Mouse (Mus musculus) midbrain, embryonic 16.5 days (tissue): ENCODE data around the gene Glipr1. TPM values are rescaled to one million over a fixed set of nuclear protein-coding genes. Genes with fewer than 3 reads are reported as not detected.

Experiments
- ATAC-seq: fragments of 200-750 bp; cut with Nextera tagmentation; 2 replicates; pipeline ENCODE4 v1.8.0; 2017; ENCODE audit warnings: moderate TSS enrichment
- H3K27ac ChIP-seq: fragments of 300-500 bp; sonication (generic); 2 replicates; pipeline ENCODE4 v1.5.1; 2014; ENCODE audit warnings: mild to moderate bottlenecking, low read length, mixed read lengths
- H3K27me3 ChIP-seq: fragments of 300-500 bp; sonication (generic); 2 replicates; pipeline ENCODE4 v1.6.1; 2014; ENCODE audit warnings: low read depth, low read length, mixed read lengths; ENCODE audit not compliant: control insufficient read depth, insufficient read depth
- H3K36me3 ChIP-seq: fragments of 300-500 bp; sonication (generic); 2 replicates; pipeline ENCODE4 v1.6.1; 2014; ENCODE audit warnings: mild to moderate bottlenecking, low read length, moderate library complexity, mixed read lengths; ENCODE audit not compliant: control insufficient read depth, insufficient read depth
- H3K4me1 ChIP-seq: fragments of 300-500 bp; sonication (generic); 2 replicates; pipeline ENCODE4 v1.6.1; 2014; ENCODE audit warnings: mild to moderate bottlenecking, low read length, mixed read lengths; ENCODE audit not compliant: control insufficient read depth, insufficient read depth
- H3K4me2 ChIP-seq: fragments of 300-500 bp; sonication (generic); 2 replicates; pipeline ENCODE4 v1.6.1; 2014; ENCODE audit warnings: mild to moderate bottlenecking, low read length, mixed read lengths
- H3K4me3 ChIP-seq: fragments of 300-500 bp; sonication (generic); 2 replicates; pipeline ENCODE4 v1.5.1; 2014; ENCODE audit warnings: low read depth, mild to moderate bottlenecking, low read length, moderate library complexity, mixed read lengths
- H3K9ac ChIP-seq: fragments of 300-500 bp; sonication (generic); 2 replicates; pipeline ENCODE4 v1.6.1; 2014; ENCODE audit warnings: low read depth, low read length, mixed read lengths
- H3K9me3 ChIP-seq: fragments of 300-500 bp; sonication (generic); replicated peaks from 2 replicates; pipeline ENCODE4 v1.6.1; 2014; ENCODE audit warnings: mild to moderate bottlenecking, low read length, mixed read lengths; ENCODE audit not compliant: control insufficient read depth, poor library complexity, severe bottlenecking
- WGBS: fragments of 180-500 bp; shearing (Covaris S2); extraction: QIAGEN DNeasy Blood & Tissue Kit; methylation state at CpG from one replicate; pipeline ENCODE4 v1.1.7; 2014; 5-methylcytosine and 5-hydroxymethylcytosine counted together
- polyA plus RNA-seq: library from polyadenylated mRNA; unstranded; fragments of >200 nt; fragmentation: Nextera tagmentation; extraction: Ambion mirVana; gene quantifications from 2 replicates; pipeline ENCODE4 v1.2.1, GENCODE M21; 2015

Gene Glipr1
- polyA plus RNA-seq, 1 experiment from 2014 or later: 0.82 TPM

DNA sequence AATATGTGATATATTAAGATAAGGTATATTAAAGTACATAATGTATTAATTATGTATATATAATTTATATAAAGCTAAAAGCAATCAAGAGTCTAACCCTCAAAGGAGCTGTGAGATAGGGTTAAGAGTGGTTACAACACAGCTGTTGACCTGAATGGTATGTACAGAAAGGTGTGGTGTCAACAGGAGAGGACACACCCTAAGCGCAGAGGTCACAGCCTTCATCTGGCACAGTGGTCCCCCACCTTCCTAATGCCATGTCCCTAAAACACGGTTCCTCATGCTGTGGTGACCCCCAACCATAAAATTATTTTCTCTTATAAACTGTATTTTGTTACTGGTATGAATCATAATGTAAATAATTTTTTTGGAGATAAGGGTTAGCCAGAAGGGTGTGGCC is 1.1 kb downstream of the Glipr1 start:
- Histone ChIP-seq H3K27me3 (no peaks in the 10 kb centered on the region), H3K4me3 (no peak overlapping the region), H3K27ac (no peak overlapping the region), H3K9ac (no peak overlapping the region), H3K9me3 (no peaks in the 10 kb centered on the region), H3K4me1 (no peaks in the 10 kb centered on the region), H3K36me3 (no peaks in the 10 kb centered on the region), H3K4me2 (no peak overlapping the region)
- 86% methylated on average over 2 of the region's 2 CpGs for WGBS
- no peak for ATAC-seq

DNA sequence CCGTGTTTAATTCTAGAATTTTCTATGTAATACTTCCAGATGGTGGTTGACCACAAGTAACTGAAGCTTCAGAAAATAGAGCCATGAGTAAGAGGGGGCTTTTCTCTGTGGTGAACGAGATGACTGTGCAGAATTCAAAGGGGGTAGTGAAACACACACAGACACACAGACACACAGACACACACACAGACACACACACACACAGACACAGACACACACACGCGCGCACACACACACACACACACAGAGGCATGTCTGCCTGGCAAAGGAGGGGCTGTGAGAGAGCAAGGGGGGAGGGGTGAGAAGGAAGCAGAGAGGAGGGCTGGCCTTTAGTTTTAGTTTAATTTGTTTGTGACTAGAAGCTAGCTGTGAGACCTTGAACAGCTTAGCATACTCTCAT is 1.9 kb downstream of the Glipr1 start:
- Histone ChIP-seq H3K4me2 (no peak overlapping the region), H3K9me3 (no peaks in the 10 kb centered on the region), H3K4me1 (no peaks in the 10 kb centered on the region), H3K36me3 (no peaks in the 10 kb centered on the region), H3K27me3 (no peaks in the 10 kb centered on the region), H3K27ac (no peak overlapping the region), H3K4me3 (no peak overlapping the region), H3K9ac (no peak overlapping the region)
- no peak for ATAC-seq
- WGBS: 95% methylated on average over 5 of the region's 5 CpGs

DNA sequence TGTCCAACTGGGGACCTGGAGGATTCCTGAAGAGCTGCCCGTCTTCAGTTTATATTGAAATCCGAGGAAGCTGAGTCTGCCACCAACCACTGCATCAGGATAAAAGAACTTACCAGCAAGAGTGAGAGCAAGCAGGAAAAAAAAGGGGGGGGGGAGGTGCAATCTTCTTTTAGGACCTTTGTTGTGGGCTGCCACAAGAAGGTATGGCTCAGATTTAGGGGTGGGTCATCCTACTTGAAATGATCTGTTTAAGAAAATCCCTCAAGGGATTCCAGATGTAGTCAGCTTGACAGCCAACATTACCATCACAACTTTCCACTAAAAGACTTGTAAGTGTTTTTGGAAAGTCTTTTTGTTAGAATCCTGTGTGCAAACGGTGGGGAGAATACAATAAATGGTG is 2.7 kb downstream of the Glipr1 start:
- no peaks in the 10 kb centered on the region for H3K9me3 ChIP-seq
- H3K27ac ChIP-seq: no peak overlapping the region
- no peaks in the 10 kb centered on the region for H3K27me3 ChIP-seq
- H3K4me1 ChIP-seq: no peaks in the 10 kb centered on the region
- no peak overlapping the region for H3K4me2 ChIP-seq
- no peak overlapping the region for H3K9ac ChIP-seq
- H3K4me3 ChIP-seq: no peak overlapping the region
- no peaks in the 10 kb centered on the region for H3K36me3 ChIP-seq
- ATAC-seq: no peak
- 51% methylated on average over 3 of the region's 3 CpGs for WGBS

DNA sequence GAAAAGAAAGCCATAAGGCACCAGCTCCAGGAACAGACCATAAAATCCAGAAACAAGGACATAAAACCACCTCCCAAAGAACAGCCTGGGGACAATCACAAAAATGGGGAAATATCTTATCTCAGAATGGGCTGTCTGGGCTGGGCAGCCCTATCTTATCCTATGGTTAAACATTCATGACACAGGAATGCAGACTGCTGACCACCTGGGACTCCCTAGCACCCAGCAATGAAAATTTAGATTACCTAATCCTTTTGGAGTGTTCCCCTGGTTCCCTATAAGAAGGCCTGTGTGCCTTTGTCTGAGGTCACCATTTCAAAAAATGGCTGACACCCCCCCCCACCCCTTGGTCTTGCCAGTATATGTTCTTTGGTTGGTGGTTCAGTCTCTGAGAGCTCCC is 4.8 kb downstream of the Glipr1 start:
- no peak overlapping the region for H3K4me2 ChIP-seq
- H3K9ac ChIP-seq: no peak overlapping the region
- H3K36me3 ChIP-seq: no peaks in the 10 kb centered on the region
- H3K4me3 ChIP-seq: no peak overlapping the region
- H3K27ac ChIP-seq: no peak overlapping the region
- no peak for ATAC-seq
- no peaks in the 10 kb centered on the region for H3K4me1 ChIP-seq
- no peaks in the 10 kb centered on the region for H3K27me3 ChIP-seq
- H3K9me3 ChIP-seq: no peaks in the 10 kb centered on the region

- Histone ChIP-seq H3K9me3 (no peaks in the 10 kb centered on the region), H3K4me3 (no peak overlapping the region), H3K4me1 (no peaks in the 10 kb centered on the region), H3K9ac (no peak overlapping the region), H3K36me3 (no peaks in the 10 kb centered on the region), H3K4me2 (no peak overlapping the region), H3K27ac (no peak overlapping the region), H3K27me3 (no peaks in the 10 kb centered on the region)
- WGBS: 85% methylated on average over 8 of the region's 8 CpGs
- ATAC-seq: no peak
Observed at GRCm38 (mm10) chr10:111996911-111997347, 5.5 kb downstream of the Glipr1 start.

GRCm38 (mm10) chr10:111996549-111996904 is 5.9 kb downstream of the Glipr1 start:
- 94% methylated on average over 7 of the region's 7 CpGs for WGBS
- no peaks in the 10 kb centered on the region for H3K4me1 ChIP-seq
- H3K9ac ChIP-seq: no peak overlapping the region
- H3K27ac ChIP-seq: no peak overlapping the region
- H3K36me3 ChIP-seq: no peaks in the 10 kb centered on the region
- no peak overlapping the region for H3K4me3 ChIP-seq
- no peak overlapping the region for H3K4me2 ChIP-seq
- H3K9me3 ChIP-seq: no peaks in the 10 kb centered on the region
- H3K27me3 ChIP-seq: no peaks in the 10 kb centered on the region
- no peak for ATAC-seq

- no peaks in the 10 kb centered on the region for H3K36me3 ChIP-seq
- 91% methylated on average over 11 of the region's 11 CpGs for WGBS
Observed at GRCm38 (mm10) chr10:111995803-111996548, 6.5 kb downstream of the Glipr1 start.

DNA sequence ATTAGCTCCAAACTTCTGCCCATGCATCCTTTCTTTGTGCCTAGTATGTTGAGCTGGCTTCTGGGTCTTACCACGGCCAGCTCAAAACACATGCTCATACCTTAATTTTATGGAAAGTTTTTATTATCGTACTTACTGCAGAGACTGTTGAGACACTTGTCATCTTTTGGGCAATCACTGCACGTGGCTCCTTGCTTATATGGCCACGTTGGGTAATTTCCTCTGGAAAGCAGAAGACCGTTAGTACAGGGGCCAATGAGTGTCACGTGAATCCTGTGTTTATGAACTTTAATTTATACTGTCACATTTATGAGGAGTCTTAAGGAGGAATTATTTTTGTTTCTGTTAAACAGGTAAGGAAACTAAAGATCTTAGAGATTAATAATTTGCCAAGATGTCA is 16.0 kb downstream of the Glipr1 start:
- H3K4me2 ChIP-seq: no peak overlapping the region
- no peak for ATAC-seq
- H3K9me3 ChIP-seq: no peaks in the 10 kb centered on the region
- no peak overlapping the region for H3K9ac ChIP-seq
- peaks cover 15% of the 10 kb centered on the region for H3K36me3 ChIP-seq
- WGBS: 94% methylated on average over 6 of the region's 6 CpGs
- H3K4me1 ChIP-seq: no peaks in the 10 kb centered on the region
- H3K27me3 ChIP-seq: no peaks in the 10 kb centered on the region
- H3K4me3 ChIP-seq: no peak overlapping the region
- no peak overlapping the region for H3K27ac ChIP-seq

More at GRCm38 (mm10) chr10:111995803-111996548, 6.5 kb downstream of the Glipr1 start:
- Histone ChIP-seq H3K9me3 (no peaks in the 10 kb centered on the region), H3K9ac (no peak overlapping the region), H3K4me2 (no peak overlapping the region), H3K4me1 (no peaks in the 10 kb centered on the region), H3K27me3 (no peaks in the 10 kb centered on the region), H3K27ac (no peak overlapping the region), H3K4me3 (no peak overlapping the region)
- no peak for ATAC-seq

GRCm38 (mm10) chr10:111983070-111983469 is 19.4 kb downstream of the Glipr1 start:
- H3K4me2 ChIP-seq: no peak overlapping the region
- ATAC-seq: no peak
- H3K27me3 ChIP-seq: no peaks in the 10 kb centered on the region
- H3K27ac ChIP-seq: no peak overlapping the region
- H3K36me3 ChIP-seq: peaks cover 20% of the 10 kb centered on the region
- no peaks in the 10 kb centered on the region for H3K4me1 ChIP-seq
- H3K4me3 ChIP-seq: no peak overlapping the region
- no peaks in the 10 kb centered on the region for H3K9me3 ChIP-seq
- H3K9ac ChIP-seq: no peak overlapping the region
- 94% methylated on average over 5 of the region's 5 CpGs for WGBS
